Mouse (Mus musculus): ENCODE data around the gene Igdcc4.
"Not testable (repeated sequence)": the region's sequence is repeated elsewhere in the genome, so short reads cannot be mapped to it uniquely, and the experiment has no call there.

Gene Igdcc4

DNA sequence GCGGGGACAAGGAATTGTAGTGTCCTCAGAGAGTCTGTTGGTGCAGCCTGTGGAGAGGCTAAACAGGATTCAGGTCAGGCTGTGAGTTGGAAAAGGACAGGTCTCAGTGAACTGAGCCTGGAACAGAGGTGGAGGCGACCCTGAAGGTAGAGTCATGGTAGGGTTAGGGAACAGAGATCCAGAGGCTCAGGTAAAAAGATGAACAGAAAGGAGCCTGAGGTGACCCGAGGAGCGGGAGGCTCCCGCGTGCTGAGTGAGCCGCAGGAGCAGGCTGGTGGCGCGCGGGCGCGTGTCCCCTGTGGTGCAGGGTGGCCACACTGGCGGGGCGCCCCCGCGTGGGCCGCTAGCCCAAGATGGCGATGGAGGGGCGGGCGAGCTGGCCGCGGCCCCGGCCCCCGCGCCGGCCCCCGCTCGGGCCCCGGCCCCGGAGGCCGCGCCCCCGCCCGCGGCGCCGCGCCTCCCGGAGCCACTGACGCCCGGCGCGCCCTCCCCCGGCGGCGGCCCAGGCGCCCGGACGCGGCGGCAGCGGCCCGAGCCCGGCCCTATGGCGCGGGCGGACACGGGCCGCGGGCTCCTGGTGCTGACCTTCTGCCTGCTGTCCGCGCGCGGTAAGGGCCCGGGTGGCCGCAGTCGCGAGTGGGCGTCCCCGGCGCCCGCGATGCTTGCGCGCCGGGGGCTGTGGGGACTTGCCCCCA lies at the start of gene Igdcc4:
Igdcc4 (plus strand) TSS at position 496 of the 695 bp plus-strand sequence.
- peak in 1 of 2 experiments; percentile 33 for DNase-seq (ENCODE audit: low spot score in 2 of 2)

DNA sequence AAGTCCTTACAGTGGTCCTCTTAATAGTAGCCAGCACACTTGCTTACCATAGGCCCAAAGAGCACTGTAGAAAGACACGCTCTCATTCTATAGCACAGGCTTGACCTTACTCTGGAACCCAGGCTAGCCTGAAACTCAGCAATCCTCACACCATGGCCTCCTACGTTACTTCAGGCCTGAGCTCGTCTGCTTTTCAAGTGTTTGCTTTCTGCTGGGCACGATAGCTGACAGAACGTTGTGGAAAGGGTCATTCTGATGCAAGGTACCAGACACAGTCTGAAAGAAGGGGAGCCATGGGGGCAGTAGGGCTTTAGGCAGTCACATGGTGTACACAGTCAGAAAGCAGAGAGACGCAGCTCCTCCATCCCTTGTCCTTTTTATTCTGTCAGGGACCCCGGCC lies 37.0 kb upstream of the Igdcc4 start:
- DNase-seq (ENCODE audit: low spot score in 2 of 2) = peak in 1 of 2 experiments; percentile 28

DNA sequence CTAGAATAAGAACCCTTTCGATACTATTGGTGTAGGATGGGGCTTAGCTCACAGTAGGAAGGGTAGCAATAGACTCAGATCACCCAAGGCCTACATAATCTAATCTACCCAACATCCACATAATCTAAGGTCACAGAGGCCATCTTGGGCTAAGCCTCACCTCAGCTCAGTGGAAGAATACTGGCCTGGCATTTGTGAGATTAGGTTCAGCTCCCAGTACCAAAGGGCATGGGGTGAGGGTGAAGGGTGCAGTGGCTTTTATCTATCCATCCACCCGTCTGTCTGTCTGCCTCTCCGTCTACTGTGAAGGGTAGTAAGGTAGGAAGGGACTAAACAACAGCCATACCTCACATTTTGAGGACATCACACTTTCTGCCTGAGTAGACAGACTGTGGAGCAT lies 30.7 kb upstream of the Igdcc4 start:
- DNase-seq (ENCODE audit: low spot score in 2 of 2) = no peak

DNA sequence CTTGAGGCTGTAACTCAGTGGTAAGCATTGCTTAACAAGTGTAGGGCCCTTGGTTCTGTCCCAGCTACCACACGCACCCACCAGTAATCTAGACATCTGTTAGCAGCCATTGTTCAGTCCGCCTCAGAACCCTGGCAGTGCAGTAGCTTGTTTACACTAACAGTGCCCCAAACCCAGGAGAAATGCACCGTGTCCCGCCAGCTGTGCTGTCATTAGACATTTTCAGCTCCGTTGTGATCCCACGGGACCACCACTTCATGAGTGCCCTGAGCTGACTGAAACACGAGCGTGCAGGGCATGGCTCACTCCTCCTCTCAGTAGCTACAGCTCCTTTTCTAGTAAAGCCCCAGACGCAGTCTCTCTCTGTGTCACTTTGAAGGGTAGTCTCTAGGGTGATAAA lies 27.7 kb upstream of the Igdcc4 start:
- DNase-seq (ENCODE audit: low spot score in 2 of 2) = no peak

DNA sequence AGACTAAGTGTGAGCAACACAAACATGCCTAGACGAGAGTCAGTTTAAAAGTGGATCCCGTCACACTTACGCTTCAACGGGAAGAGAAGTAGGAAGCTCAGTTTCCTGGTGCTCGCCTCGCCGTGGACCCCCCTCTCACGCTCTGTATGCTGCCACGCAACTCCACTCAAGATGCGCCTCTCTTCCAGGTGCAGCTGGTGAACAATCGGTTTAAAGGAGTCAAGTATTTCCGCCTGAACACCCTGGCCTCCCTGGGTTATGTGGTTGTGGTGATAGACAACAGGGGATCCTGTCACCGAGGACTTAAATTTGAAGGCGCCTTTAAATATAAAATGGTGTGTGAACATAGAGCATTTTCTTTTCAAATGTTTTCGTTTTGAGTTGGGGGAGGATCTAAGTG lies 27.0 kb upstream of the Igdcc4 start:
- no peak for DNase-seq (ENCODE audit: low spot score in 2 of 2)

DNA sequence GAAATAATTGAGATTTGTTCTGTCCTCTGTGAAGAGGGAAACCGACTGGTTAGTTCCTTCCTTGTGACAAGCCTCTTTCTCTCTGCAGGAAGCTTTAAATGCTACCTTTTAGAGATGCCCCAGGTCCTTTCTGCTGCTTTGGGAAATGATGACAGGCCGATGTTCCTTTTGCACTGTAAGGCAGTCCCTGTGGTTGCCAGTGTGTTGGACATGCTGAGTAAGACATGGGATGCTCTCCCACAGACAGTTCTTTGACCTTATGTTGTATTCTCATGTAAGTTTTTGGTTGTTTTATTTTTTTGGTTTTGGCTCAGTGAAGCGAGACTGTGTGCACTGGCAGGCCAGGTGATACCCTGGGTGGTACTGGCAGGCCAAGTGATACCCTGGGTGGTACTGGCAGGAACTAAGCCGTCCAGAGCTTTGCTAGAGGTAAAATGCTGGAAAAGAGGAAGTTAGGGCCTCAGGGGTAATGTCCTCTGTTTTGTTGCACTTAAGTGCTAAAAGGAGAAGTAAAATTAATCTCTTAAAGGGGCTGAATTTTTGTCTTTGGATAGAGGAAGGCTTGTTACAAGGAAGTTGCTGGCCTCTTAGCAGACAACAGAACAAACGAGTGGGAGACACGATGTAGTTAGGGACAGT lies 26.3 kb upstream of the Igdcc4 start:
- no peak for DNase-seq (ENCODE audit: low spot score in 2 of 2)

DNA sequence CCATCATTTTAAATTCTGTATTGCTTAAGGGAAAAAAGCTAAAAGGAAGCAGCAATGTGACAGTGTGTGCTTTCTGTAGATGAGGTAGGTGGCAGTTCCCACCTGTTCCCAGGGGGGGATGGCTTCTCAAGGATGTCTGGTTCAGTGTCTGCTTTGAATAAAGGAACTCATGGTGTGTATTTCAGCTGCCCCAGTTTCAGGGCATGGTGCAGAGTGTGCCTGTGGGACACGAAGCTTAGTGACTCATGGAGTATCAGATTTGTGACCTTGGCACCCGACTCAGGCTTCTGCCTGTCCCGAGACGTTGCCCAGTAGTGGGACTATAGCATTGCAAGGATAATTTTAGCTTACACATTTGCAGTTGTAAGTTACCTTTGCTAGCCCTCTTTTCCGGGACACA lies 23.8 kb upstream of the Igdcc4 start:
- DNase-seq (ENCODE audit: low spot score in 2 of 2) = no peak

DNA sequence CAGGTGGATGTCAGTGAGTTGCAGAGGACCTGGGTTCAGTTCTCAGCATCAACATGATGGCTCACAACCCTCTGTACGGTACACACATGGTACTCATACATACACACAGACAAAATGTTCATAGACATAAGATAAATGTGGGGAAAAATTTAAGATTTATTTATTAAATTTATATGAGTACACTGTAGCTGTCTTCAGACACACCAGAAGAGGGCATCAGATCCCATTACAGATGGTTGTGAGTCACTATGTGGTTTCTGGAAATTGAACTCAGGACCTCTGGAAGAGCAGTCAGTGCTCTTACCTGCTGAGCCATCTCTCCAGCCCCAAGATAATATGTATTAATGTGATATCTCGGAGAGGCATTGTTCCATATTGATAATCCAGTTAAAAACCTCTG lies 21.1 kb upstream of the Igdcc4 start:
- not testable (repeated sequence) for DNase-seq (ENCODE audit: low spot score in 2 of 2)

DNA sequence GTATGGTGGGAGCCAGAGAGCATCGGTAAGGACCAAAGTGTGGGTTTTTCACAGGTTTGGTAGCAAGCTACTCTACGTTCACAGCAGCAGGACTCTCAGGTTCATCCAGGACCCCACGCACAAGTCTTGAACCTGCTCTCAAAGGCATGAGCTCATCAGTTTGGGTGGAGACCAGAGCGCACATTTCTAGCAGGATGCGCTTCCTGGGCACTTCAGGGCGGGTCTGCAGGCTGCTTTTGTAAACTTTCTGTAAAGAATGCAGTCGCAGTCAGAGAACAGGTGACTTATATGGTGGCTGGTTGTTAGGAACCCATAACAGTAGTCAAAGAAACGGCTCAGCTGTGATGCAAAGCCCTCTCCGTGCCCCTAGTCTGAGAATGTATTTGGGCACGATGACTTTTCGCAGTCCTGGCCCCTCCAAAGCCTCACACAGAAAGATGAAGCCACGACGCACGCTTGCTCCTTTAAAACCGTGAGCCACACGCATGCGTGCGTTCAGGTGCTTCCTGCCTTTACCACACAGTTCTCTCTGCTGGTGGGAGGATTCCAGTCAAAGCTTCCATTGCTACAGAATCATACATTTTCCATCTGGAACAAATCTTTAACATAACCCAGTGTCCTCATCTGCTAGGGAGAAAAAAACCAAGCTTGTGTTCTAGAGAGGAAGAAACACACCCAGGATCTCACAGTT lies 18.1 kb upstream of the Igdcc4 start:
- DNase-seq (ENCODE audit: low spot score in 2 of 2) = no peak

DNA sequence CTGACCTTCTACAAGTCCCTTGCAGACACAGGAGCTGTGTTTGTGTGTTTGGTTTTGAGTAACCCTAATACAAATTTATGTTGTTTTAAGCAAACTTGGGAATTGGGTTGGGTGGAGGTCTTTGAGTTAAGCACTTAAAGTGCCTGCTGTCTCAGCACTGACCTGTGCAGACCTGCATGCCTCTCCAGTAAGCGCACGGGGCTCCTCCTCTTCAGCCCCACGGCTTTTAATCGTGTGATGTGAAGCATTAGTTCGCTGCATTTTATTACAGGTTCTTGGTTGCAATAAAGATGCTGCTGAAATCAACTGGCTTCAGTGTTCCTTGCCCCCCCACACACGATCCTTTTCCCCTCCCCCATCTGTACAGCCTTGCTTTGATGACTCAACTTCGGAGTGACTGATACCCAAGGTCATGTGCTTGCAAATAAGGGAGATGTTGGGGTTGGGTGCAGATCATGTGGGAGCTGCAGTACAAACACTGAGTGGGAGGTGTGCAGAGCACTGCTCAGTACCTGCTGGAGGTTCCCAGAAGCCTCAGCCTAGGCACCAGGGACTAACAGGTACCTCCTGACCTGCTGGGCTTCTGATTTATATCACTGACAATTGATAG lies 17.0 kb upstream of the Igdcc4 start:
- no peak for DNase-seq (ENCODE audit: low spot score in 2 of 2)

DNA sequence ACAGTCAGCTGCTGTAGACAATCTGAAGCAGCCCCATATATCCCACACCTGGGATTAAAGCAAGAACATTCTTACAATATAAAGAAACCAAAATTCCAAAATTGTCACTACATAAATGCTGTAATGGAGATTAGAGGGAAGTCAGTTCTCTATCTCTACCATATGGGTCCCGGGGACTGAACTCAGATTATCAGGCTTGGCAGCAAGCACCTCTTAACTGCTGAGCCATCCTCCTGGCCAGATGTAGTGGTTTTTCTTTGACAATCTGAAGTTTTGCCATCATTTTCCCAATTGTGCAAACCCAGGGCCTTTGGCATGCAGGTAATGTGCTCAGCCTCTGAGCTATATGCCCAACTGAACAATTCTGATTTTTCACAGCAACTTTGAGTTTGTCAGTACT lies 16.0 kb upstream of the Igdcc4 start:
- no peak for DNase-seq (ENCODE audit: low spot score in 2 of 2)

DNA sequence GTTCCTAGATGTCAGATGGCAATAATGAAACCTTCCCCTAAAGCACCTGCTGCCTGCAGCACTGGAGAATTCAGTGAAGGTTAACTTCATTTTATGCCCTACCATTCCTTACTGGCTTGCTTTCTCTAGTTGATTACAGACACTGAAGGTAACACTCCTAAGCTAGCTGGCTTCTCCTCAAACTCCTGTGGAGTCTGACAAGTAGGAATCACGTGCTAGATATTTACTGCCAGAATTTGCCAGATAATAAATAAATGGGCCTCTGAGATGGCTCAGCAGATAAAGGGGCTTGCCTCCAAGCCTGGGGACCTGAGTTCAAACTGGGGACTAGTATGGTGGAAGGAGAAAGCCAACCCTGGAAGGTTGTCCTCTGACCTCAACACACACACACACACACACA lies 14.5 kb upstream of the Igdcc4 start:
- no peak for DNase-seq (ENCODE audit: low spot score in 2 of 2)

DNA sequence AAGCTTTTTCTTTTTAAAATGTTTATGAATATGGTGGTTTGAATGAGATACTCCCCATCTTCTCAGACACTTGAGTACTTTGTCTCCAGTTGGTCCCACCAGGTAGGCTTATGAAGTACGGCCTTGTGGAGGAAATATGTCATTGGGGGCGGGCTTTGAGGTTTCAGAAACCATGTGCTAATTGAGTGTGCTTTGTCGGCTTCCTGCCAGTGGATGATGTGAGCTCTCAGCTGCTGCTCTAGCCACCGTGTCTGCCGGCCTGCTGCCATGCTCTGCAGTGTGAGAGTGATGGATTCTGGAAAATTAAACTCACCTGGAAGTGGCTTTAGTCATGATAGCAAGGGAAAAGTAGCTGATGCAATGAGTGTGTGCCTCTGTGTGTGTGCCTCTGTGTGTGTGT lies 13.8 kb upstream of the Igdcc4 start:
- DNase-seq (ENCODE audit: low spot score in 2 of 2) = no peak

DNA sequence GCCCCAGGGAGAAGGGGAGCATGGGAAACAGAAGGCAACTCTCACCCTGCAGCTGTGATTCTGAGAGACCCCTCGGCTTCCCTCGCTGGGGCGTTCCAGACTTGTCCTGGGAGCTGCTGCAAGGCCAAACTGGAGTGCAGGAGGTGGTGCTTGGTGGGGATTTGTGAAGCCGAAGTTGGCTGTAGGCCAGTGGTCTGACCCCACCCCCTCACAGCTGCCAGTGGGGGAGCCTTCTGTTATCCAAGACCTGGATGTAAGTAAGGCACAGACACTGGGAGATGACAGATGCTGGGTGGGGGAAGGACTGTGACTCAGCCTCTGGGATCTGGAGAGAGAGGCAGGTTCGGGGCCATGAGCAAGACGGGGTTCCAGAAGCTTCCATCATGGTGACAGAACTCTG lies 7.0 kb upstream of the Igdcc4 start:
- DNase-seq (ENCODE audit: low spot score in 2 of 2) = peak; percentile 82 to 84

DNA sequence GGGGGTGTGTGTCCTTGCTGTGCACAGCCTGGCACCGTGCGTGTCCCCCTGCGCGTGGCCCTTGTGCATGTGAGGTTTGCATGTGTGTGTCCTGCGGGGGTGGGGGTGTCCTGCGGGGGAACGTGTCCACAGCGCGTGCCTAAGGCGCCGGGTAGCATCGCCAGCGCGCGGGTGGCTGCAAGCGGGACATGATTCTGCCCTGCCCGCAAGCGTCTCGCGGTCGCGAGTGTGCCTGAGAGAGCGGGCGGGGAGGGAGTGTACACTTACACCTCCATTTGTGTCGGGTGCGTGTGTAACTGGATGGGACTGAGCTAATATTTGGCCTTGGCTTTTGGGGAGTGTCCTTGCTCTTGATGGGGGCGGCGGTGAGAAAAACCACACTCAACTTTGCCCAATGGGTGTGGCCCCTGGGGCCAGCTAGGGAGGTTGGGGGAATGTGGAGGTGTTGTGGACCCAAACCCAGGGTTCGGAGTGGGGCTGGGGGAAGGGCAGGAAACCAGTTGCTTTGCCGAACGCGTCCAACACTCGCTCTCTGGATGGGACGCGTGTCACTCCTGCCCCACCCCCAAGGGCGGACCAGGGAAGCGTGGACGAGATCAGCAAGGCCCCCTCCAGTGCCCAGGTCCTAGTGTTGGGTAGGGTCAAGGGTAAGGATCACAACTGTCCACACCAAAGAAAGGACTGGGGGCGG lies 545 bp downstream of the Igdcc4 start:
- DNase-seq (ENCODE audit: low spot score in 2 of 2) = peak; percentile 63 to 71

DNA sequence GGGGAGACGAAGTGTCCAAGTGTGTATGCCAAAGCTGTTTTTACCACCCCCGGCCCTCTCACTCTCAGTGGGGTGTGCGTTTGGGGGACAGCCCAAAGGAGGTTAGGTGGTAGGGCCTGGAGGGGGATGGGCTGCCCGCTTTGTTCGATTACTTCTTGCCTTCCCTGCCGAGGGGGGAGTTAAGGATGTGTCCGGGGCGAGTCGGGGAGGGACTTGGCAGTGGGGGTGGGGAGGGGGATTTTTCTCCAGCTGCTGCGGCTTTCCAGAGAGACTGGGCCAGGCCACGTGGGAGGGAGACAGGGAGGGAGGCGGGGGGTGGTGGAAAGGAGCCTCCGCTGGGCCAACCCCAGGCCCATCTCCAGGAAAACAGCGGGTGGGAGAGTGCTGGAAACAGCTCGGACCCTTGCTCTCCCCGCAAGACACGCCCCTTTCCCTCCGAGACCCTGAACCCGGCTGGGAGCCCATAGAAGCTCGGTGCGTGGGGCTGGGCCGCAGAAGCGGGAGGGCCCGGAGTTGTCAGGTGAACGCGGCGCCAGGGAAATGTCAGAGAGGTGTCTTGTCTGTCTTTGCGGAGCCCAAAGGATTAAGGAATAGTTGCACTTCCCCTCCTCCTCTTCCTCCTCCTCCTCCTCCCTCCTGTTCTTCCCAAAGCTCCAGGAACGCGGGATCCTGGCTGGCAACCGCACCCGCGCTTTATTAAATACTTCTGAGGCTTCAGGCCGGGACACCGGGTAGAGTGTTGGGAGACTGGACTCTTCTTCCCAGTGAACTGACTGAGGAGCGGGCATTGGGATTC lies 1.3 kb downstream of the Igdcc4 start:
- DNase-seq (ENCODE audit: low spot score in 2 of 2) = peak in 1 of 2 experiments; percentile 60

DNA sequence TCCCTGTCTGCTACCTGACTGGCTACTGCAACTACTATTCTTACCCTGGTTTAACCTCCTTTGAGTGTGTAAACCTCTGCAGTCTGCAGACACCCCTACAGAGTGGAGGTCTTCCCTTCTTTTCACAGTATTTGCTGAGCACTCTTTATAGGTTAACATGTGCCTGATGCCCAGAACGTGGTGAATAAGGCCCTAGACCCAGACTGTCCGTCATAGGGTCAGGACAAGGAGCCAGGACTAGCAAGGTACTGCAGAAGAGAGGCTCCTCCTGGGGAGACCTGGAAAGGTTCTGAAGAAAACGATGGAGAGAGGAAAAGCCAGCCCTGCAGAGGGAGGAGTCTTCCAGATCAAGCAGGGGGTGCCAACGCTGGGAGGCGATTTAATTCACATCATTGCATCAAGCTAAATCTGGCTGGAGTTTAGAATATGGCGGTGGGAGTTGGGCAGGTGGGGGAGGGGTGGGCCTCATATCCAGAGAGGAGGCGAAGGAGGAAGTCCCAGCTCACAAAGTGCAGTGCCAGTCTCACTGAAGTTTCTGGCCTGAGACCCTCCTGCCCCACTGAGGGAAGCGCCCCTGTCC lies 2.0 kb downstream of the Igdcc4 start:
- no peak for DNase-seq (ENCODE audit: low spot score in 2 of 2)

DNA sequence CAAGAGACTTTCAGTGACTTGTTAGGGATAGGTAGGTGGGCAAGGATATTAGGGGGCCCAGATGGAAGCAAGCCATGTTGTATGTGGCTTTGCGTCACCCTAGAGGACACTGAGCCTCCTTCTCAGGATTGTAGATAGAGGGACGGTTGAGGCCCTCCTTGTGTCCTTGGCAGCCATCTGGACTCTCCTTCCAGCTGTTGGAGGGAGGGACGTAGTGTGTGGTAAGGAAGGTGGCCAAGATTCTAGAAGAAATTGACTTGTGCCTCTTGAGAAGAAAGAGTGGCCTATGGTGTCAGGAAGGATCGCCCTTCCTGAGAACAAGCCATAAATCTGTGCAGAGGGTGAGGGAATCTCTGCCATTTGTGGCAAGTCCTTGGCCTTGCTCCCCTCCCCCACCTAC lies 5.5 kb downstream of the Igdcc4 start:
- DNase-seq (ENCODE audit: low spot score in 2 of 2) = no peak

DNA sequence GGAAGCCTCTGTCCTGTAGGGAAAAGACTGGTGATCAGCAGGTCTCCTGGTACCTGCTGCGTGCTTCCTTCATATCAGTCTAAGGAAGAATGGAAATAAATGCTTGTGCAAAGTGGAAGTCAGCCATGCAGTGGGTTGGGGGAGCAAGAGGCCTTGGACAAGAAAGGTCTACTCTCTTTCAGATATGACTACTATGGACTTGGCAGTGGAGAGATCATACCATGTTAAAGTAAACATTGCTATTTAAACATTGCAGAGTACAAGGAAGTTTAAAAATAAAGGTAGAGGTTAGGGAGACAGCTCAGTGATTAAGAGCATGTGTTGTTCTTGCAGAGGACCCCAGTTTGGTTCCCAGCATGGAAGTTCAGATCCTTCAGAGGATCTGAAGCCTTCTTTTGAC lies 6.6 kb downstream of the Igdcc4 start:
- no peak for DNase-seq (ENCODE audit: low spot score in 2 of 2)

DNA sequence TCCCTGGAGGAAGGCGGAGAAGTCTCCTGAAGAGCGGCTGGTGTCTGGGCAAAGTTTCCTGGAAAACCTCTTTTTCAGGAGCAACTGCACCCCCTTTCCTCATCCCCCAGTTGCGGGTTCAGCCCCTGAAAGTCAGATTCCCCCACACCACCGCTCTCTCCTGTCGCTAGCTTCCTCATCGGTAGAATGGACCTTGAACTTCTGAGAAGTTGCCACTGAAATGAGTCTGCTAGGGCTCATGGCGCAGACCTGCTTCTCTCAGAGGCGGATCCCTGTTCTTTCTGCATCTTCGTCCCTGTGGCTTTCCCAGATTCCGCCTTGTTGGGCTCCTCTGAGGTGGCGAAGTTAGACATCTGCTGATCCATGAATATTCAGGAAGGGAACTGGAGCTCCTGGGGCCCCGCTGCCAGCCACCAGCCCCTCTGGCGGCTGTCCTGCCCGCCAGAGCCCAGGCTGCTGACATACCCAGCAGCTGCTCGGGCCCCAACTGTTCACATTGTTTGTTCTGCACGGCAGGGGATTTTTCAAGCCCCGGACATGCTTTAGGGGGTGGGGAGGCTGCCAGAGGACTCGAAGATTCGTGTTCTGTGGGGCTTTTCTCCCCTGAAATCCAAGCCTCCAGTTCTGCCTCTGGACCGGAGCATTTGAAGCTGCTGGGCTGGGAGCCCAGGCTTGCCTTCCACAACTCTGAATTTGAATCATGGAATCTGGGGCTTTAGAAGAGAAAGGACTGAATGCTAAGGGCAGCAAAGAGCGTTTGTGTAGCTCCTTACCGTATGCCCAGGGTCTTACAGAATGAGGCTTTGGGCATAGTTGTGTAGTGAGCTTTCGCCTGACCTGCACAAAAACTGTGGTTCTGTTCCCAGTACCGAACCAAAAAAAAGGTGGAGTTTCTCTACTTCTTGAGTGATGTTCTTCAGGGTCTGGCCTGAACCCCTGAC lies 8.1 kb downstream of the Igdcc4 start:
- DNase-seq (ENCODE audit: low spot score in 2 of 2) = no peak
